ENCODE assay signal across 8 mouse cellular contexts in the genomic region with DNA sequence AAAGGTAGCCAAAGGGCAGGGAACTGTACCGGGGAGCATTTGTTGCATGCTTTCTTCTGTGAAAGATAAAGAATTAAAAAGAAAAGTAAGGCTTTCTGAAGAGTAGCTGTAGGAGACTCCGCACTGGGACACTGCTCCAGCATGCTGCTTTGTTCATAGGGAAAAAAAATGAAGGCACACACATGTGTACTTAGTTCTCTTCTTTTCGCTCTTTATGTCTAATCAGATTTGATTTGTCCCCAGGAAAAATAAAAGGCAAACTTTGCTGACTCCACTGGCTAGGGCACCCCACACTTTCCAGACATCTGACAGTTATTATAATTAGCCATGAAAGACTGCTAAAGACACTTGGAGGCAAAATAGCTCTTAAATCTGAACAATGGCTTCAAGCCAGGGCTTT.
DNase-seq lines count a peak whose midpoint lies in the region; ATAC-seq and TF ChIP-seq lines count a peak whose summit lies in the region.

No protein-coding gene starts in this region.

- no peaks in the 10 kb centered on the region for H3K9me3 ChIP-seq in forebrain, embryonic 10.5 days
- H3K9me3 ChIP-seq in midbrain, embryonic 14.5 days (ENCODE audit: control insufficient read depth, low read length) = no peaks in the 10 kb centered on the region

- no peaks in the 10 kb centered on the region for H3K4me1 ChIP-seq in cerebellum, adult 2 months (ENCODE audit: control insufficient read depth, insufficient read depth, low read length)
- H3K4me1 ChIP-seq in forebrain, embryonic 10.5 days = peaks cover 38% of the 10 kb centered on the region
- peaks cover 15% of the 10 kb centered on the region for H3K4me1 ChIP-seq in midbrain, embryonic 14.5 days (ENCODE audit: control insufficient read depth, insufficient read depth, low read length)

- peaks cover 7% of the 10 kb centered on the region; the same call in 1 of the 2 replicates for H3K36me3 ChIP-seq in forebrain, embryonic 10.5 days (replicated peaks)
- no peaks in the 10 kb centered on the region for H3K36me3 ChIP-seq in midbrain, embryonic 14.5 days (ENCODE audit: control insufficient read depth, insufficient read depth, low read length)

- DNase-seq in cerebellum, adult 2 months = no peak
- no peak for DNase-seq in cerebellum, adult 8-10 months
- DNase-seq in 3T3-L1 (ENCODE audit: low read depth, low spot score) (peak; percentile 41), adipocyte (ENCODE audit: low spot score) (no peak)
- no peak for DNase-seq in forebrain, embryonic 10.5 days (ENCODE audit: extremely low spot score, low spot score)
- peak; percentile 15 to 51 for DNase-seq in kidney, postnatal 4 days
- DNase-seq in midbrain, embryonic 14.5 days = peak; percentile 70

- peak overlapping the region; percentile 98 for H3K4me3 ChIP-seq in cerebellum, adult 2 months (replicated peaks; ENCODE audit: insufficient read depth, low read depth, low read length)
- H3K4me3 ChIP-seq in forebrain, embryonic 10.5 days = peak overlapping the region; percentile 75
- H3K4me3 ChIP-seq in midbrain, embryonic 14.5 days (replicated peaks; ENCODE audit: low read depth, low read length) = peak overlapping the region; percentile 66

- H3K9ac ChIP-seq in midbrain, embryonic 14.5 days (replicated peaks; ENCODE audit: low read length) = peak overlapping the region; percentile 79

- peak overlapping the region; percentile 66 for H3K4me2 ChIP-seq in midbrain, embryonic 14.5 days (ENCODE audit: low read length)

- no peak for TF ChIP-seq CTCF in cerebellum, adult 2 months (IDR thresholded peaks at IDR 0.05; ENCODE audit: borderline replicate concordance, insufficient read depth, low read depth, low read length)

- 1% methylated on average over 3 of the region's 3 CpGs for WGBS in cerebellum, adult 2 months
- WGBS in forebrain, embryonic 10.5 days = 10% methylated on average over 3 of the region's 3 CpGs
- WGBS in midbrain, embryonic 14.5 days = under 1% methylated on average over 3 of the region's 3 CpGs

- ATAC-seq in midbrain, embryonic 14.5 days (ENCODE audit: low FRiP score, low TSS enrichment) = no peak
- no peak for ATAC-seq in monocyte, adult 5-6 weeks (replicated peaks; ENCODE audit: insufficient number of reproducible peaks, low FRiP score, low TSS enrichment, poor library complexity, severe bottlenecking)

- peak overlapping the region; percentile 24; the same call in 1 of the 2 replicates for H3K27ac ChIP-seq in cerebellum, adult 2 months (ENCODE audit: insufficient read depth, low read length)
- H3K27ac ChIP-seq in forebrain, embryonic 10.5 days = peak overlapping the region; percentile 95
- peak overlapping the region; percentile 95 for H3K27ac ChIP-seq in midbrain, embryonic 14.5 days (replicated peaks; ENCODE audit: low read depth, low read length)

- TF ChIP-seq POLR2A in cerebellum, adult 2 months (IDR thresholded peaks at IDR 0.05; ENCODE audit: borderline replicate concordance, insufficient read depth, low read length) = no peak

- no peaks in the 10 kb centered on the region for H3K27me3 ChIP-seq in cerebellum, adult 2 months (ENCODE audit: control insufficient read depth, insufficient read depth, low read length)
- no peaks in the 10 kb centered on the region for H3K27me3 ChIP-seq in forebrain, embryonic 10.5 days (ENCODE audit: poor library complexity, severe bottlenecking)
- H3K27me3 ChIP-seq in midbrain, embryonic 14.5 days (ENCODE audit: control insufficient read depth, insufficient read depth, low read length) = no peaks in the 10 kb centered on the region

Comparison
In these comparisons a context has a peak if more than half of its experiments do, and no peak if none do; other contexts are left out.
1. DNase-seq: peak in 3T3-L1 (single experiment), kidney, postnatal 4 days (2 of 2) and midbrain, embryonic 14.5 days (single experiment); none in cerebellum, adult 2 months (0 of 2), cerebellum, adult 8-10 months (single experiment), forebrain, embryonic 10.5 days (single experiment) and adipocyte (single experiment).
2. H3K27ac ChIP-seq: peak in every context shown above with its lines; median percentile 95 in forebrain, embryonic 10.5 days; 95 in midbrain, embryonic 14.5 days; 24 in cerebellum, adult 2 months.
3. Peak in every context shown above with its lines, with median percentiles within 50 percentile points of each other: H3K4me3 ChIP-seq.